Mouse (Mus musculus) ES-CJ7 (cell line): Measurements from ENCODE around the gene Ndufaf3.
"Not testable (repeated sequence)": the region's sequence is repeated elsewhere in the genome, so short reads cannot be mapped to it uniquely, and the experiment has no call there.

Experiments
- DNase-seq: peaks from one replicate; pipeline ENCODE4 v3.0.0; 2011; ENCODE audit warnings: low read depth, low spot score

Gene Ndufaf3

GRCm38 (mm10) chr9:108566815-108567776 lies at the start of gene Ndufaf3:
Gene Ndufaf3, minus strand, starts transcription at chr9:108567434.
- peak; percentile 97 for DNase-seq

DNA sequence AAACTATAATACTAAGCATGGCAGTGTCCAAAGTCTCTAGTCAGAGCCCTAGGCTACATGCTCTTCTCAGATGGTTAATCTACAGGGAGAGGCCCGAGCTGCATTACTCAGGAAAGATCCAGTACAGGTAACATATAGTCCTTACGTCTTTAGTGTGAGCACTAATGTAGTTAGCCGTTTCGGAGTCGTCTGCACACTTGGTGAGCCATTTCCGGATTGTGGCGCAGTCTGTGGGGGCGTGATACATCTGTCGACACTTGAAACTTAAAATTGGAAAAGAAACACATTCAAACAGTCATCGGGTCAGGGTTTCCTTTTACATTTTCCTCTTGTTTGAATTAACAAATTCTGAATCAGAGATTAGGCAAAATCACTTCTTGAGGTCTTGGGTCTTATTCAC lies 44.3 kb upstream of the Ndufaf3 start:
- no peak for DNase-seq

GRCm38 (mm10) chr9:108608889-108609288 lies 41.7 kb upstream of the Ndufaf3 start:
- no peak for DNase-seq

- not testable (repeated sequence) for DNase-seq
Observed at GRCm38 (mm10) chr9:108607929-108608328, 40.7 kb upstream of the Ndufaf3 start.

DNA sequence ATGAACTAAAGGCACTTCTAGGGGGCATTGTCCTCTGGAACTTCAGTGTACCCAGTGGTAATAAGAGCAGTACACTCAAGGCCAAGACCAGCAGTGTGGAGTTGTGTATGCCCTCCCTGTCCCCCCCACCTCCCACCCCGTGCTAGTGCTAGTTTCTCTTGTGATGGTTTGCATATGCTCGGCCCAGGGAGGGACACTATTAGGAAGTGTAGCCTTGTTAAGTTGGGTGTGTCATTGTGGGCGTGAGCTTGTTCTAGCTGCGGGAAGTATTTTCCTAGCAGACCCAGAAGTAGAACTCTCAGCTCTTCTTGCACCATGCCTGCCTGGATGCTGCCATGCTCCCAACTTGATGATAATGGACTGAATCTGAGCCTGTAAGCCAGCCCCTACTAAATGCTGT lies 34.8 kb upstream of the Ndufaf3 start:
- no peak for DNase-seq

- no peak for DNase-seq
Observed at GRCm38 (mm10) chr9:108600011-108600410, 32.8 kb upstream of the Ndufaf3 start.

DNA sequence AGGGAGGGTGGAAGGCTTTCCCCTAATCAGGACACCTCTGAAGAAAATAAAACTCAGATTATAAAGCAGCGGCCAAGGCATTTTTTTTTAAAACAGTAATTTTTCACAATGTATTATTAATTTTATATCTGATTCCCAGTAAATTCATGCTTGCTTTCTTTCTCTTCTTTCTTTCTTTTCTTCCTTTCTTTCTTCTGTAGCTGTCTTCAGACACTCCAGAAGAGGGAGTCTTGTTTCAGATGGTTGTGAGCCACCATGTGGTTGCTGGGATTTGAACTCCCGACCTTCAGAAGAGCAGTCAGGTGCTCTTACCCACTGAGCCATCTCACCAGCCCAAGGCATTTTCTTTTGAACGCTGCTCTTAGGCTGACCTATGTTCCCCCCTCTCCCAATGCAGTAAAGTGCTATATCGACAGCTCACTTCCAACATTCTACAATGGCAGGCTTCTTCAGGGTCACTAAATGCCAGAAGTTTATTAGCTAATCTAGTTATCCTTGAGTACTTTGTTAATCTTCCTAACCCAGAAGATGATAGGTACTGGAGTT lies 31.9 kb upstream of the Ndufaf3 start:
- no peak for DNase-seq

GRCm38 (mm10) chr9:108596998-108597764 lies 29.9 kb upstream of the Ndufaf3 start, which contains the start of gene P4htm:
Gene P4htm, minus strand, starts transcription at chr9:108597667.
- DNase-seq = peak; percentile 58

- DNase-seq = no peak
Observed at GRCm38 (mm10) chr9:108594354-108594753, 27.1 kb upstream of the Ndufaf3 start.

GRCm38 (mm10) chr9:108591462-108591861 lies 24.2 kb upstream of the Ndufaf3 start:
- DNase-seq = no peak

- peak; percentile 71 for DNase-seq
Observed at GRCm38 (mm10) chr9:108589229-108589628, 22.0 kb upstream of the Ndufaf3 start.

DNA sequence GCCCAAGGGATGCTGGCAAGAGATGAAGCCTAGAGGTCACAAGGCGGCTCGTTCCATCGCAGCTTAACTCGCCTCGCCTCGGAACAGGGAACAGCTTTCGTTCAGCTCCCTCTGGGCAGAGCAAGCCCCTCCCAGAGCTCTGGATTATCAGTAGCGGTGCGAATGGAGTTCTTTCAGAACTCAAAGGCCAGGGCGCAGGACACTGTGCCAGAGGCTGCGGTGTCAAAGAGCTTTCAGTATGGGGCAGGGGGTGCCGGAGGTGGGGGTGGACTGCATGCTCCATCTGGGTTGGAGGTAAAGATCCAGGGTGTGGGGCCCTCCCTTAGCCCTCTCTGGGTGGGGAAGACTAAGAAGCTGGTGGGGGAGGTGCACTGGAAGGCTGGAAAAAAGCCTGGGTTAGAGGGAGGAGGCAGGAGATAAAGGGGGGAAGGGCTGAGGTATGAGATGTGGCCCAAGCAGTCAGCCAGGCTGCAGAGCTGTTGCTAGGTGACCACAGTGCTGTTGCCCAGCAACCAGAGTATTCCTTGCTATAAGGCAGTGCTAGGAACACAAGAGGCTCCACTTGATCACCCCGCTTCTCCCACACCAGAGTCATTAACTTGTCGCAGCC lies 20.4 kb upstream of the Ndufaf3 start:
- DNase-seq = peak; percentile 99

- no peak for DNase-seq
Observed at GRCm38 (mm10) chr9:108579344-108579690, 12.1 kb upstream of the Ndufaf3 start.

GRCm38 (mm10) chr9:108578545-108579343 lies 11.5 kb upstream of the Ndufaf3 start, which contains the start of gene Wdr6:
Gene Wdr6, minus strand, starts transcription at chr9:108578739.
- DNase-seq = peak; percentile 98

DNA sequence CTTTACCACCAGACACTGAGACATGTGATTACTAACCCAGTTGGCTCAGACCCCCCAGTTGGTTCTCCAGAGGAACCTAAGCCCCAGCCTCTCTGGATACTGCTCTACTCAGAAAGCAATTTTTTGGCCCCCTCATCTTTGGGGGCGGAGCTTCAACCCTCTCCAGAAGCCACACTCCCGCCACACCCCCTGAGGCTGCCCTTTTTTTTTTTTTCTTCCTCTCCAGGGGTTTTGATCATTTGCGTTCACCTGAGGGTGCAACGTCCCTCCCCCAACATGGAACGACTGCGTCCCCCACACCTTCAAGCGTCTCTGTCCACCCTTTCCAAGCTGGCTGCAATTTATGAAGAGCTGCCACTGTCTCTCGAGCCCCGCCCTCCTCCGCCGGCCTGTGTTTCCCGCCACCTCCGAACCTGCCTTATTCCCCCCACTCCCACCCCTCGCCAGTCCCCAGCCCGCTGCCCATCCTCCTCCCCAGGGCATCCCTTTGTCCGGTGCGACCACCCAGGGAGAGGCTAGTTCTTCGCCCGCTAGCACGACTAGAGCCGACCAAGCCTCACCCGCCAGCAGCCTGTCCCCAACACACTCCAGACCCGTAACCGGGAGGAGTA lies 10.8 kb upstream of the Ndufaf3 start:
- DNase-seq = no peak

GRCm38 (mm10) chr9:108577025-108577424 lies 9.8 kb upstream of the Ndufaf3 start:
- DNase-seq = no peak

GRCm38 (mm10) chr9:108575321-108576297 lies 8.4 kb upstream of the Ndufaf3 start:
- no peak for DNase-seq

DNA sequence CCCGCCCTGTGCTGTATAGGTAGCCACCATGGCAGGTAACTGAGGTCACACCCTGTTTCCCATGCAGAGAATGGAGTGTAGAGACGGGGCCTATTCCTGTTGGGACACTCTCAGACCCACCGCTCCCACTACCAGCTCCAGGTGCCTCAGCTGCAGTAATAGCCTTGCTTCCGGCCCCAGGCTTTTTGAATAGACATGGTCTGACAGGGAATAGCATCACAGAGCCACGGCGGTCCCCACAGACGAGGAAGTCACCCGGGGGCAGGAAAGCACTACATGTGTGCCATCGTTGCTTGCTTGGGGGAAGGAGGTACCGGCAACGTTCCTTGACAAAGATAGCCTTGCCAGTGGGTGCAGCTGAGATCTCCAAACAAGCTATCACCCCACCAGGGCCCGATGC lies 7.7 kb upstream of the Ndufaf3 start:
- DNase-seq = no peak
